Mouse (Mus musculus) forebrain, embryonic 12.5 days (tissue): ENCODE measurements at regions not wholly inside any gene's neighbourhood (a gene's known extent, or its start where the extent isn't known, plus 50 kb on each side); places are given as distances from the start of the nearest gene placed in this dataset.

Experiments used
- ATAC-seq: fragments of 200-750 bp; cut with Nextera tagmentation; 2 replicates; pipeline ENCODE4 v1.8.0; 2017; ENCODE audit warnings: moderate TSS enrichment; ENCODE audit not compliant: low FRiP score
- H3K27ac ChIP-seq: fragments of 300-500 bp; sonication (generic); 2 replicates; pipeline ENCODE4 v1.5.1; 2016; ENCODE audit warnings: mild to moderate bottlenecking
- H3K27me3 ChIP-seq: fragments of 300-500 bp; sonication (generic); 2 replicates; pipeline ENCODE4 v1.6.1; 2016; ENCODE audit warnings: mild to moderate bottlenecking
- H3K36me3 ChIP-seq: fragments of 300-500 bp; sonication (generic); replicated peaks from 2 replicates; pipeline ENCODE4 v1.6.1; 2016; ENCODE audit warnings: mild to moderate bottlenecking
- H3K4me1 ChIP-seq: fragments of 300-500 bp; sonication (generic); 2 replicates; pipeline ENCODE4 v1.6.1; 2016
- H3K4me2 ChIP-seq: fragments of 300-500 bp; sonication (generic); 2 replicates; pipeline ENCODE4 v1.6.1; 2016; ENCODE audit warnings: mild to moderate bottlenecking, moderate library complexity
- H3K4me3 ChIP-seq: fragments of 300-500 bp; sonication (generic); replicated peaks from 2 replicates; pipeline ENCODE4 v1.5.1; 2016; ENCODE audit warnings: mild to moderate bottlenecking
- H3K9ac ChIP-seq: fragments of 300-500 bp; sonication (generic); 2 replicates; pipeline ENCODE4 v1.6.1; 2016; ENCODE audit warnings: mild to moderate bottlenecking
- H3K9me3 ChIP-seq: fragments of 300-500 bp; sonication (generic); 2 replicates; pipeline ENCODE4 v1.6.1; 2016
- WGBS: fragments of 180-500 bp; shearing (Covaris S2); methylation state at CpG from one replicate; pipeline ENCODE4 v1.1.7; 2016; 5-methylcytosine and 5-hydroxymethylcytosine counted together

GRCm38 (mm10) chr1:90486349-90486839 lies 116.4 kb upstream of the Cops8 start:
- Histone ChIP-seq H3K4me3 (no peak overlapping the region), H3K36me3 (no peaks in the 10 kb centered on the region), H3K4me2 (no peak overlapping the region), H3K9ac (no peak overlapping the region), H3K9me3 (no peaks in the 10 kb centered on the region), H3K4me1 (no peaks in the 10 kb centered on the region), H3K27me3 (no peaks in the 10 kb centered on the region), H3K27ac (no peak overlapping the region)
- ATAC-seq = peak; percentile 46; the same call in 1 of the 2 replicates
- WGBS = 69% methylated on average over 11 of the region's 11 CpGs

GRCm38 (mm10) chr1:90487886-90488285 lies 114.9 kb upstream of the Cops8 start:
- ATAC-seq = no peak
- no peaks in the 10 kb centered on the region for H3K27me3 ChIP-seq
- H3K4me2 ChIP-seq = no peak overlapping the region
- no peak overlapping the region for H3K9ac ChIP-seq
- no peaks in the 10 kb centered on the region for H3K4me1 ChIP-seq
- no peaks in the 10 kb centered on the region for H3K36me3 ChIP-seq
- WGBS = 74% methylated on average over 2 of the region's 2 CpGs
- no peak overlapping the region for H3K27ac ChIP-seq
- no peak overlapping the region for H3K4me3 ChIP-seq
- no peaks in the 10 kb centered on the region for H3K9me3 ChIP-seq

GRCm38 (mm10) chr1:90488991-90489390 lies 113.8 kb upstream of the Cops8 start:
- WGBS = 82% methylated on average over 2 of the region's 2 CpGs
- Histone ChIP-seq H3K36me3 (no peaks in the 10 kb centered on the region), H3K4me1 (peaks cover 8% of the 10 kb centered on the region; the same call in 1 of the 2 replicates), H3K27me3 (no peaks in the 10 kb centered on the region), H3K4me3 (no peak overlapping the region), H3K4me2 (no peak overlapping the region), H3K9ac (no peak overlapping the region), H3K27ac (no peak overlapping the region), H3K9me3 (no peaks in the 10 kb centered on the region)
- ATAC-seq = no peak

- Histone ChIP-seq H3K4me2 (no peak overlapping the region), H3K9me3 (no peaks in the 10 kb centered on the region), H3K27ac (no peak overlapping the region), H3K36me3 (no peaks in the 10 kb centered on the region), H3K4me3 (no peak overlapping the region), H3K9ac (no peak overlapping the region), H3K4me1 (peaks cover 8% of the 10 kb centered on the region; the same call in 1 of the 2 replicates), H3K27me3 (no peaks in the 10 kb centered on the region)
- ATAC-seq = no peak
- 91% methylated on average over 10 of the region's 10 CpGs for WGBS
Measured at GRCm38 (mm10) chr1:90490335-90490734, 112.4 kb upstream of the Cops8 start.

- no peaks in the 10 kb centered on the region for H3K9me3 ChIP-seq
- no peak overlapping the region for H3K4me3 ChIP-seq
- no peak overlapping the region for H3K27ac ChIP-seq
- H3K27me3 ChIP-seq = no peaks in the 10 kb centered on the region
- H3K9ac ChIP-seq = no peak overlapping the region
- 9% methylated on average over 7 of the region's 7 CpGs for WGBS
- H3K36me3 ChIP-seq = no peaks in the 10 kb centered on the region
- H3K4me2 ChIP-seq = no peak overlapping the region
- H3K4me1 ChIP-seq = peaks cover 8% of the 10 kb centered on the region; the same call in 1 of the 2 replicates
- no peak for ATAC-seq
Measured at GRCm38 (mm10) chr1:90493481-90493880, 109.3 kb upstream of the Cops8 start.

GRCm38 (mm10) chr1:90495174-90495573 lies 107.6 kb upstream of the Cops8 start:
- Histone ChIP-seq H3K4me1 (peaks cover 8% of the 10 kb centered on the region; the same call in 1 of the 2 replicates), H3K36me3 (no peaks in the 10 kb centered on the region), H3K4me2 (no peak overlapping the region), H3K4me3 (no peak overlapping the region), H3K9me3 (no peaks in the 10 kb centered on the region), H3K27me3 (no peaks in the 10 kb centered on the region), H3K9ac (no peak overlapping the region), H3K27ac (no peak overlapping the region)
- ATAC-seq = no peak
- WGBS = 94% methylated on average over 9 of the region's 9 CpGs

GRCm38 (mm10) chr1:90497568-90497967 lies 105.2 kb upstream of the Cops8 start:
- Histone ChIP-seq H3K4me2 (no peak overlapping the region), H3K4me1 (peaks cover 8% of the 10 kb centered on the region; the same call in 1 of the 2 replicates), H3K27me3 (no peaks in the 10 kb centered on the region), H3K4me3 (no peak overlapping the region), H3K27ac (no peak overlapping the region), H3K9ac (no peak overlapping the region), H3K9me3 (no peaks in the 10 kb centered on the region), H3K36me3 (no peaks in the 10 kb centered on the region)
- no peak for ATAC-seq

- Histone ChIP-seq H3K9me3 (no peaks in the 10 kb centered on the region), H3K9ac (no peak overlapping the region), H3K4me1 (peaks cover 13% of the 10 kb centered on the region), H3K4me3 (no peak overlapping the region), H3K4me2 (no peak overlapping the region), H3K27ac (no peak overlapping the region), H3K27me3 (no peaks in the 10 kb centered on the region), H3K36me3 (no peaks in the 10 kb centered on the region)
- no peak for ATAC-seq
Measured at GRCm38 (mm10) chr1:90501373-90501772, 101.4 kb upstream of the Cops8 start.

GRCm38 (mm10) chr1:90502371-90502770 lies 100.4 kb upstream of the Cops8 start:
- Histone ChIP-seq H3K9ac (no peak overlapping the region), H3K4me2 (no peak overlapping the region), H3K27me3 (no peaks in the 10 kb centered on the region), H3K4me1 (peaks cover 13% of the 10 kb centered on the region), H3K27ac (no peak overlapping the region), H3K9me3 (no peaks in the 10 kb centered on the region), H3K36me3 (no peaks in the 10 kb centered on the region), H3K4me3 (no peak overlapping the region)
- no peak for ATAC-seq
- WGBS = 90% methylated on average over 3 of the region's 3 CpGs

- Histone ChIP-seq H3K36me3 (no peaks in the 10 kb centered on the region), H3K27me3 (no peaks in the 10 kb centered on the region), H3K4me1 (peaks cover 13% of the 10 kb centered on the region), H3K4me2 (no peak overlapping the region), H3K4me3 (no peak overlapping the region), H3K9ac (no peak overlapping the region), H3K27ac (no peak overlapping the region), H3K9me3 (no peaks in the 10 kb centered on the region)
- 85% methylated on average over 8 of the region's 8 CpGs for WGBS
- no peak for ATAC-seq
Measured at GRCm38 (mm10) chr1:90502771-90503540, 99.8 kb upstream of the Cops8 start.

GRCm38 (mm10) chr1:90504583-90505080 lies 98.1 kb upstream of the Cops8 start:
- Histone ChIP-seq H3K4me2 (no peak overlapping the region), H3K4me1 (peaks cover 13% of the 10 kb centered on the region), H3K4me3 (no peak overlapping the region), H3K27me3 (no peaks in the 10 kb centered on the region), H3K36me3 (no peaks in the 10 kb centered on the region), H3K27ac (no peak overlapping the region), H3K9me3 (no peaks in the 10 kb centered on the region), H3K9ac (no peak overlapping the region)
- no peak for ATAC-seq
- 25% methylated on average over 8 of the region's 8 CpGs for WGBS

- Histone ChIP-seq H3K36me3 (no peaks in the 10 kb centered on the region), H3K9ac (no peak overlapping the region), H3K4me1 (peaks cover 13% of the 10 kb centered on the region), H3K27me3 (no peaks in the 10 kb centered on the region), H3K9me3 (no peaks in the 10 kb centered on the region), H3K4me2 (no peak overlapping the region), H3K27ac (no peak overlapping the region), H3K4me3 (no peak overlapping the region)
- WGBS = 91% methylated on average over 3 of the region's 3 CpGs
- ATAC-seq = no peak
Measured at GRCm38 (mm10) chr1:90505599-90505998, 97.2 kb upstream of the Cops8 start.

- ATAC-seq = no peak
- Histone ChIP-seq H3K4me2 (no peak overlapping the region), H3K4me1 (peaks cover 13% of the 10 kb centered on the region), H3K9ac (no peak overlapping the region), H3K27ac (no peak overlapping the region), H3K9me3 (no peaks in the 10 kb centered on the region), H3K4me3 (no peak overlapping the region), H3K36me3 (no peaks in the 10 kb centered on the region), H3K27me3 (no peaks in the 10 kb centered on the region)
- 91% methylated on average over 9 of the region's 9 CpGs for whole genome bisulfite sequencing
Measured at GRCm38 (mm10) chr1:90506582-90506981, 96.2 kb upstream of the Cops8 start.
